Mouse (Mus musculus): ENCODE results near the gene Plppr4. TPM values are rescaled to one million over a fixed set of nuclear protein-coding genes. Genes with fewer than 3 reads are reported as not detected.

Gene Plppr4
- 0.32 TPM in 1 of 2 replicates, not detected in the other for polyA plus RNA-seq (2016; fragmentation: Nextera tagmentation; extraction: Ambion mirVana)

DNA sequence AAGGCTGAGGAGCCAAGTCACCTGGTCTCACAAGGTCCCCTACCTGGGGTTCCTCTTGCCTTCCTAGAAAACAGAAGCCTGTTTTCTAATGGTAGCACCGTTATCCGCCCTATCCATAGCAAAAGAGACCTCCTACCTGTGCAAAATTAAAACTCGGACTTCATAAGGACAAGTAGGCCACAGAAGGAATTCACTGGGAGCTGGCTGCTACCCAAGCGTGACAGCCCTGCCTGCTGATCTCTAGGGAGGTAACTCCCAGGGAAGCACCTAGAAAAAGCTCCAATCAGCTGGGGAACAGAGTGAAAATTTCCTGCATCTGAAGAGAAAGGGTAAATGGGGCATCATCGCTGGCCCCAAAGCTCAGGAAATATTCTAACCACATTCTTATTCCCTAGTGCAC lies at the start of gene Plppr4:
Plppr4 (minus strand) TSS at position 349 of the 400 bp plus-strand sequence.
- WGBS, result 34% methylated on average over 5 of the region's 5 CpGs
- H3K27ac ChIP-seq (replicated peaks), result peak within 1 kb of the TSS; percentile 57; the same call in 1 of the 2 replicates
- DNase-seq (ENCODE audit: low spot score), result no peak
- no peaks in the 10 kb centered on the region for H3K36me3 ChIP-seq (replicated peaks)
- H3K4me1 ChIP-seq, result peaks cover 12% of the 10 kb centered on the region
- peaks cover 27% of the 10 kb centered on the region for H3K27me3 ChIP-seq (replicated peaks; ENCODE audit: low read depth, poor library complexity, severe bottlenecking)
- no peaks in the 10 kb centered on the region for H3K9me3 ChIP-seq
- peak within 1 kb of the TSS; percentile 64 for H3K4me3 ChIP-seq

- no peaks in the 10 kb centered on the region for H3K36me3 ChIP-seq (replicated peaks)
- H3K27me3 ChIP-seq (replicated peaks; ENCODE audit: low read depth, poor library complexity, severe bottlenecking), result no peaks in the 10 kb centered on the region
- no peaks in the 10 kb centered on the region for H3K4me1 ChIP-seq
- no peak for DNase-seq (ENCODE audit: low spot score)
- no peaks in the 10 kb centered on the region for H3K9me3 ChIP-seq
- 96% methylated on average over 2 of the region's 2 CpGs for WGBS
- H3K4me3 ChIP-seq, result no peak overlapping the region
- no peak overlapping the region for H3K27ac ChIP-seq (replicated peaks)
Measured at GRCm38 (mm10) chr3:117405821-117406220, 45.1 kb upstream of the Plppr4 start.

DNA sequence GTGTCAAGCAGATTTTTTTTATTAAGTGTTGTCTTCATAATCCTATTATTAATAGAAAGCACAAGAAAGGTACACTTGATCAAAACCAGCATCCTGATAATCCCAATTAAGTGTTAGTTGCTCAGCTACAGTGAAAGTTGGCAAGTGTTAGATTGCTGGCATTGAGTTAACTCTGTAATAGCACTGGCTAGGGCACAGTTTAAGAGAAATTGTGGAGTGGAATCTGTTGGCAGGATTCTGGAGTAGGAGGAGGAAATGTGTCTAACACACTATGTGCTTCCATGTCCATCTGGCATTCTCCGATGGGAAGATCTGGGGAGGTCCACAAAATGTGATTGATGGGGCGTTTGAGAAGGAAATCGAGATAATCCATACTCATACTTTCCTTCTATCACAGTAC lies 43.1 kb upstream of the Plppr4 start:
- Histone ChIP-seq H3K27me3 (replicated peaks; ENCODE audit: low read depth, poor library complexity, severe bottlenecking) (no peaks in the 10 kb centered on the region), H3K9me3 (no peaks in the 10 kb centered on the region), H3K27ac (replicated peaks) (no peak overlapping the region), H3K36me3 (replicated peaks) (no peaks in the 10 kb centered on the region), H3K4me3 (no peak overlapping the region), H3K4me1 (no peaks in the 10 kb centered on the region)
- DNase-seq (ENCODE audit: low spot score), result no peak
- WGBS, result 88% methylated on average over 3 of the region's 3 CpGs

GRCm38 (mm10) chr3:117366041-117366440 lies 5.4 kb upstream of the Plppr4 start:
- Histone ChIP-seq H3K27me3 (replicated peaks; ENCODE audit: low read depth, poor library complexity, severe bottlenecking) (peaks cover 4% of the 10 kb centered on the region), H3K27ac (replicated peaks) (no peak overlapping the region), H3K4me3 (no peak overlapping the region), H3K4me1 (no peaks in the 10 kb centered on the region), H3K36me3 (replicated peaks) (no peaks in the 10 kb centered on the region), H3K9me3 (no peaks in the 10 kb centered on the region)
- no peak for DNase-seq (ENCODE audit: low spot score)
- WGBS, result 90% methylated on average over 1 of the region's 1 CpGs

DNA sequence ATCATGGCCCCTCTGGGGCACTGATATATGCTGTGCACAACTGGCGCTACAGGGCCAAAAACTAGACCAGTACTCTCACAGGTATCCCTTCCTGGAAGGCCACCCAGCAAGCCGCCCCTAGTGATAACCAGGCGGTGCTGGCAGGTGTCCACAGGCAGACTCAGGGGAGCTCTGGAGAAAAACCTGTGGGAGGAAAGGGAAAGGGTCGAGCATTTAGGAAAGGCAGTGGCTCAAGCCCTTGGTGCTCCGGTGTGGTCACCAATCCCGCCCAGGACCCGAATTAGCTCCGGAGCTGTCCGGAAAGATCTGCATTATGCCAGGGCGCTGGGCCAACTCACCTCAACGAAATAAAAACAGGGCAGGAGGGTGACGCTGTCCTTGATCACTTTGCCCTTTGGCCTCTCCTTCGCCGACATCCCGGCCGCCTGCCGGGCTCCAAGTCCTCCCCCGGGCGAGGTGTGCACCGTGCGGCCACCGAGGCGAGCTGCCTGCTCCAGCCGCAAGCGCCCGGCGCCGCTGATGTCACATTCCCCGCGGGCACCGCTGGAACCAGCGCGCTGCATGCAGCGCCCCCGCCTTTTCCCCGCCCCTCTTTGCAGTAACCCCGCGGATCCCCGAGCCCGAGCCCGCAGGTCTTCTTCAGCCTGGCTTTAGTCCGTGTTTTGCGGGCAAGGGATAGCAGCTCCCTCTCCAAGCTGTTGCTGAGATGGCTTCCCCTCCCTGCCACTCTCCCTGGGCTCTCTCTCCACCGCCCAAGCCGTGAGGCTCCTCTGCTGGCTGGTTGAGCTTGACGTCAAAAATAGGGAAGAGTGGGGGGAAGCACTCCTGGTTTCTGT lies 772 bp downstream of the Plppr4 start:
- DNase-seq (ENCODE audit: low spot score), result peak; percentile 73
- Histone ChIP-seq H3K9me3 (no peaks in the 10 kb centered on the region), H3K27me3 (replicated peaks; ENCODE audit: low read depth, poor library complexity, severe bottlenecking) (peaks cover 27% of the 10 kb centered on the region), H3K36me3 (replicated peaks) (no peaks in the 10 kb centered on the region), H3K27ac (replicated peaks) (peak overlapping the region; percentile 57; the same call in 1 of the 2 replicates), H3K4me1 (peaks cover 12% of the 10 kb centered on the region), H3K4me3 (peak overlapping the region; percentile 64)
- 2% methylated on average over 46 of the region's 46 CpGs for WGBS

DNA sequence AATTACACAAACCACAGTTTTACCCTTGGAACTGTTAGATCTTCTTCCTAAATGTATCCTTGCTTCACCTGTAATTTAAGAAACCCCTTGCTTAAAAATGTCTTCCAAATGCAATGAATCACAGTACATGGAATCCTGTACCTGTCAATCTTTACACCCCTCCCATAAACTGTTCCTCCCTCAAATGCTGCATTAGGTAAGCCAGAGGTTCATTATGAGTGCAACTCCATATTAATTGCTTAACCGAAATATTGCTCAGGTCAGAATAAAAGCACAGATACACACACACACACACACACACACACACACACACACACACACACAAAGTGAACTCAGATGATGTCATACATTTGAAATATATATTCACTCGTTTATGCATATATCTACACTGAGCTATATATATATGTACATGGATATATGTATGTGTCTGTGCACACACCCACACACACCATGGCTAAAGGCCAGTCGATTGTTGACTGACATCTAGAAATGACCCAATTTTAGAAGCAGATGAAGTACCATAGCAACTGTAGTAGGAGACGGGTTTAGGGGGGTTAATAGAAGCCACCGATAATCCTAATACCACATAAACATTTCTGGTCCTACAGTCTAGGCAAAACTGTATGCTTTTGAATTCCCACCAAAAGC lies 1.6 kb downstream of the Plppr4 start:
- Histone ChIP-seq H3K4me3 (no peak overlapping the region), H3K9me3 (no peaks in the 10 kb centered on the region), H3K27ac (replicated peaks) (no peak overlapping the region), H3K36me3 (replicated peaks) (no peaks in the 10 kb centered on the region), H3K27me3 (replicated peaks; ENCODE audit: low read depth, poor library complexity, severe bottlenecking) (peaks cover 27% of the 10 kb centered on the region), H3K4me1 (peaks cover 12% of the 10 kb centered on the region)
- DNase-seq (ENCODE audit: low spot score), result no peak
- WGBS, result 83% methylated on average over 5 of the region's 5 CpGs

DNA sequence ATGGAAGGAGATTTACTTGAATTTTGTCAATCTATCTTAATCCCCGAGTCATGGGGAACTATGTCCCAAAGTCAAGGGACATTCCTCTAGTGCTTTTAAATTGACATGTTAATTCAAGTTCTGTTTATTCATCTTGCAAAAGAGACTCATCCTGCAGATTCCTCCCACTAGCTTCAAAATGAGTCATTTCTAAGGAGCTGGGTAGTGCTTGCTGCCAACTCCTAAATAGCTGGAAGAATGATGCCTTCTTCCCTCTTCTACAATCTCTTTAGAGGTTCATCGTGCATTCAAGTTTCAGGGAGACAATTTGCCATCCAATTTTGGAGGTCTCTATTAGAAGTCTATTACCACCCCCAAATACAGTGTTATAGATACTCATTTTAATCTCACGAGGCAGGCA lies 3.3 kb downstream of the Plppr4 start:
- no peaks in the 10 kb centered on the region for H3K36me3 ChIP-seq (replicated peaks)
- 87% methylated on average over 3 of the region's 3 CpGs for WGBS
- no peak overlapping the region for H3K27ac ChIP-seq (replicated peaks)
- H3K4me1 ChIP-seq, result peaks cover 12% of the 10 kb centered on the region
- peaks cover 27% of the 10 kb centered on the region for H3K27me3 ChIP-seq (replicated peaks; ENCODE audit: low read depth, poor library complexity, severe bottlenecking)
- no peaks in the 10 kb centered on the region for H3K9me3 ChIP-seq
- DNase-seq (ENCODE audit: low spot score), result no peak
- no peak overlapping the region for H3K4me3 ChIP-seq

DNA sequence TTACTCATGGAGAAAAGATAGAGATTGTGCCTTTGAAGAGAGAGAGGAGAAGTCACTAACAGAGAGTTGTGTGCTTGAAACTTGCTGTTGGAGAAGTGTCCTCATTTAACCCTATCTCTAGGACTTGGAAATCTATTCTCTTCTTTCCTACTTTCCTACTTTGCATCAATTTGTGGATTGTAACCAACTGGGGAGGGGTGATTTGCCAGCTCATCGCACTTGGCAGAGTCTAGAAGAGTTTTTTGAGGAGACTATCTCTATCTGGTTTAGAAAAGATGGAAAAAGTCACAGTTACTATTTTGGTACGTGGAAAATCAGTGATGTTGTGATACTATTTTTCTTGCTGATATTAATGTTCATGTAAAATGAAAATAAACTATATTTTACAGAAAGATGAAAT lies 6.7 kb downstream of the Plppr4 start:
- no peak overlapping the region for H3K4me3 ChIP-seq
- no peaks in the 10 kb centered on the region for H3K36me3 ChIP-seq (replicated peaks)
- H3K27me3 ChIP-seq (replicated peaks; ENCODE audit: low read depth, poor library complexity, severe bottlenecking), result peaks cover 2% of the 10 kb centered on the region
- DNase-seq (ENCODE audit: low spot score), result no peak
- 79% methylated on average over 2 of the region's 2 CpGs for WGBS
- no peaks in the 10 kb centered on the region for H3K4me1 ChIP-seq
- no peak overlapping the region for H3K27ac ChIP-seq (replicated peaks)
- H3K9me3 ChIP-seq, result no peaks in the 10 kb centered on the region

DNA sequence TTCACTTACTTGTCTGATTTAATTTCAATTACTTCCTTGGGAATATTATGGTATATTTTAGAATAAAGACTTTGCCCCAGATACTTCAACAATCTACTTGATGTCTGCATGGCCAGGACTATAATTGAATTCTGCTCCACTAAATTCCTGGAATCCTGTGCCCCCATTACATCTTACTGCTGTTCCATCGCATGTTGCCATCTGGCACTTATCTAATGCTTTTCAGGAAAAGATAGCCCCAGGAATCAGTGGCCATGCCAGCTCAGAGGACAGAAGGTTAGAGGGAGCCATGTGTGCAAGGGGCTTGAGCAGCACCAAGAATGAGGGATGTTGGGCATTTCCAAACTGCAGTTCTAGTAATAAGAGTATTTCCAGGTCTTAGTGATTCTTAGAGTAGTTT lies 14.3 kb downstream of the Plppr4 start:
- H3K27ac ChIP-seq (replicated peaks), result no peak overlapping the region
- H3K36me3 ChIP-seq (replicated peaks), result no peaks in the 10 kb centered on the region
- no peaks in the 10 kb centered on the region for H3K27me3 ChIP-seq (replicated peaks; ENCODE audit: low read depth, poor library complexity, severe bottlenecking)
- no peaks in the 10 kb centered on the region for H3K9me3 ChIP-seq
- no peaks in the 10 kb centered on the region for H3K4me1 ChIP-seq
- 82% methylated on average over 1 of the region's 1 CpGs for WGBS
- H3K4me3 ChIP-seq, result no peak overlapping the region
- DNase-seq (ENCODE audit: low spot score), result no peak

DNA sequence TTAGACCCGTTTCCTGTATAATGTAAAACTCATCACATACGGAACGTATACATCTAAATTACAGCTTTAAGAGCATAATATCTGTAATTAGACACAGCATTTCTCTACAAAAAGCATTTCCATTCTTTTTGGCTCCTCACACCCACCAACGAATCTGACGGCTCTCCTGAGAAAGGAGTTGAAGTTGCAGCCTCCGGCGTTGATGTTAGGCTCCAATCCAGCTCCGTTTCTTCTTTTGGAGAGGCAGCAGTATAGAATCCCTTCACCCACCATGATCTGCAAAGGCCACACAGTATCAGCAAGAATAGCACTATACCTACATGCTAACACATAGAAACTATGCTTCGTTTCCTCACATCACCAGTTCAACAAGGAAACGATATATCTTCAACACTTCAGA lies 29.2 kb downstream of the Plppr4 start:
- WGBS, result 89% methylated on average over 10 of the region's 10 CpGs
- H3K27ac ChIP-seq (replicated peaks), result no peak overlapping the region
- H3K4me1 ChIP-seq, result no peaks in the 10 kb centered on the region
- H3K27me3 ChIP-seq (replicated peaks; ENCODE audit: low read depth, poor library complexity, severe bottlenecking), result no peaks in the 10 kb centered on the region
- H3K4me3 ChIP-seq, result no peak overlapping the region
- no peaks in the 10 kb centered on the region for H3K36me3 ChIP-seq (replicated peaks)
- H3K9me3 ChIP-seq, result no peaks in the 10 kb centered on the region
- DNase-seq (ENCODE audit: low spot score), result no peak

DNA sequence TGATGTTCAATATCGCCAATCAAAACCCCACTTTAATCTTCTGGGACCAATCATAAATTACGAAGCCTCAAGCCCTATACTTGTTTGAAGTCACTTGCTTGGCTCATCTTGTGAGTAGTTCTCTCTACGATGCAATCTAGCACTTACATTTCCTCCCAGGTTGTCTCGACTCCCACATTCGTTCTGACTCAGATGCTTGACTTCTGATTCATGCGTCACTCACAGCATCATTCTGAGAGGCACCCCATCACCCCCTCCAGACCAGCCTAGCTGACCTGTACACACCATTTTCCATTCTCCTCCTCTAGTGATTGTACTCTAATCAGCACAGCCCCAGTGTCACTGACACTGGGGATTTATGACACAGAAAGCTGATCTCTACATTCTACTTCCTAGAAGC lies 31.2 kb downstream of the Plppr4 start:
- 88% methylated on average over 6 of the region's 6 CpGs for WGBS
- Histone ChIP-seq H3K27me3 (replicated peaks; ENCODE audit: low read depth, poor library complexity, severe bottlenecking) (no peaks in the 10 kb centered on the region), H3K4me1 (no peaks in the 10 kb centered on the region), H3K9me3 (no peaks in the 10 kb centered on the region), H3K4me3 (no peak overlapping the region), H3K36me3 (replicated peaks) (no peaks in the 10 kb centered on the region), H3K27ac (replicated peaks) (no peak overlapping the region)
- DNase-seq (ENCODE audit: low spot score), result no peak

DNA sequence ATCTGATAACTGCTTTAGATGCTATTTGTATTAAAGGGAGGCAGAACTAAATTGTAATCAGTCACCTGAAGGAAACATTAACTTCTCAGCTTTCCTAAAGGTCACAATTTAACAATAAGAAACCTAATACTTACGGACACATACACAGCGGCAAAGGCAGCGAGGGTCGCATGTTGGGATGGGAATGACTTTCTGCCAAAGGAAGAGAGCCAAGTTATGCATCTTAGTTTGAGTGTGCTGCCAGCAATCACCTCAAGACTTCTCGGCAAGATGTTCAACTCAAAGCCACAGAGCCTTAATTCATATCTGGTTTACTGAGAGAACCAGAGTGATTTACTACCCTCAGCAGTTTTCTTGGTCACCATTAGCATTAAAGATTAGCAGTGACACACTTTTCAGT lies 34.1 kb downstream of the Plppr4 start:
- DNase-seq (ENCODE audit: low spot score), result no peak
- no peaks in the 10 kb centered on the region for H3K36me3 ChIP-seq (replicated peaks)
- 0 out of 2 replicates have a peak, but pooled peaks cover 3% of the 10 kb centered on the region for H3K9me3 ChIP-seq
- H3K27me3 ChIP-seq (replicated peaks; ENCODE audit: low read depth, poor library complexity, severe bottlenecking), result no peaks in the 10 kb centered on the region
- H3K27ac ChIP-seq (replicated peaks), result no peak overlapping the region
- H3K4me1 ChIP-seq, result no peaks in the 10 kb centered on the region
- no peak overlapping the region for H3K4me3 ChIP-seq
- WGBS, result 85% methylated on average over 5 of the region's 5 CpGs

DNA sequence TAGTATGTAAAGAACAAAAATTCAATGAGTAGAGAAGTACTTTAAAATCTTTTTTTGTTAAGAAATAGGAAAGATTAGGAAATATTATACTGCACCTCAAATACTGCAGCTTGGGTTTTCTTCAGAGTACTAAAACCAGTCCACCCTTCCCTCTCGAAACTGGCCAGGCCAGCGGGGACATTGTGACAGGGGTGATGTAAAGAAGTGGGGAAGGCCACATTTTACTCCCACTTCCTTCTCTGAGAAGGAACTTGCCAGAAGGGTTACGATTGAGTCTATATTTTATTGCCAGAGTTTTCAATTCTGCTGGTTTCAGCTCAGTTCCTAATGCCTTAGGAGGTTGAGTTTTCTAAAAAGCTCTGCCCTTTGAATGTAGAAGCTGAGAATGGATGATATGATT lies 41.0 kb downstream of the Plppr4 start:
- no peak for DNase-seq (ENCODE audit: low spot score)
- Histone ChIP-seq H3K36me3 (replicated peaks) (no peaks in the 10 kb centered on the region), H3K4me3 (no peak overlapping the region), H3K27ac (replicated peaks) (no peak overlapping the region), H3K4me1 (no peaks in the 10 kb centered on the region), H3K27me3 (replicated peaks; ENCODE audit: low read depth, poor library complexity, severe bottlenecking) (no peaks in the 10 kb centered on the region), H3K9me3 (0 out of 2 replicates have a peak, but pooled peaks cover 3% of the 10 kb centered on the region)
- WGBS, result 89% methylated on average over 3 of the region's 3 CpGs
